Mouse (Mus musculus): Measurements from ENCODE around the gene Tssk1. TPM values are rescaled to one million over a fixed set of nuclear protein-coding genes. Genes with fewer than 3 reads are reported as not detected.

The Tssk1 gene
- polyA plus RNA-seq, 1 experiment from 2014 or later, result 0.13 TPM

GRCm38 (mm10) chr16:17938187-17938586, 44.2 kb downstream of the Tssk1 start:
- ChIA-PET CTCF (interaction anchor here (0.6 to 2.7 kb wide), 6 partner anchors 10 to 79 kb away, joined by 3 to 19 read pairs (median 4); partner anchors contain the start of gene Slc25a1), POLR2A (interaction anchor here (0.8 to 1.2 kb wide), 2 partner anchors 10 to 23 kb away, joined by 3 to 4 read pairs; partner anchors contain the start of gene Slc25a1)
- DNase-seq (ENCODE audit: low read depth, low spot score) (no peak), ATAC-seq (no peak)
- no peak for TF ChIP-seq CTCF (IDR thresholded peaks at IDR 0.05)
- H3K27me3 ChIP-seq, result peaks cover 32% of the 10 kb centered on the region
- in situ Hi-C loops (cut with MboI; ENCODE audit: low pct_unique_long_range_greater_than_20kb), result no loop called here

GRCm38 (mm10) chr16:17938821-17939220, 44.8 kb downstream of the Tssk1 start:
- CTCF ChIA-PET, result interaction anchor here (0.6 to 2.7 kb wide), 9 partner anchors 9 to 79 kb away, joined by 3 to 19 read pairs (median 4); partner anchors contain the start of gene Slc25a1
- POLR2A ChIA-PET, result interaction anchor here (1.2 kb wide), 1 partner anchor 10 kb away, joined by 4 read pairs; the partner anchor contains the start of gene Slc25a1
- ATAC-seq, result peak; percentile 81
- H3K27me3 ChIP-seq, result peaks cover 32% of the 10 kb centered on the region
- peak; percentile 86 for TF ChIP-seq CTCF (IDR thresholded peaks at IDR 0.05)
- in situ Hi-C loops (cut with MboI; ENCODE audit: low pct_unique_long_range_greater_than_20kb), result no loop called here
- no peak for DNase-seq (ENCODE audit: low read depth, low spot score)

GRCm38 (mm10) chr16:17939255-17939751, 45.3 kb downstream of the Tssk1 start:
- in situ Hi-C loops (cut with MboI; ENCODE audit: low pct_unique_long_range_greater_than_20kb), result no loop called here
- no peak for TF ChIP-seq CTCF (IDR thresholded peaks at IDR 0.05)
- ATAC-seq (no peak), DNase-seq (ENCODE audit: low read depth, low spot score) (no peak)
- CTCF ChIA-PET, result interaction anchor here (1.0 to 2.7 kb wide), 8 partner anchors 9 to 80 kb away, joined by 3 to 19 read pairs (median 4); partner anchors contain the start of gene Slc25a1
- POLR2A ChIA-PET, result no interaction called here
- peaks cover 29% of the 10 kb centered on the region for H3K27me3 ChIP-seq

- ATAC-seq (no peak), DNase-seq (ENCODE audit: low read depth, low spot score) (no peak)
- ChIA-PET POLR2A (no interaction called here), CTCF (interaction anchor here (1.2 to 1.3 kb wide), 2 partner anchors 13 to 15 kb away, joined by 3 to 4 read pairs; no protein-coding TSS in a partner anchor)
- no peak for TF ChIP-seq CTCF (IDR thresholded peaks at IDR 0.05)
- in situ Hi-C loops (cut with MboI; ENCODE audit: low pct_unique_long_range_greater_than_20kb), result no loop called here
- no peaks in the 10 kb centered on the region for H3K27me3 ChIP-seq
These were observed 49.4 kb downstream of the Tssk1 start for GRCm38 (mm10) chr16:17943466-17943865.

GRCm38 (mm10) chr16:17945081-17945831, 51.2 kb downstream of the Tssk1 start:
- DNase-seq (ENCODE audit: low read depth, low spot score) (peak; percentile 72), ATAC-seq (peak; percentile 76)
- H3K27me3 ChIP-seq, result no peaks in the 10 kb centered on the region
- TF ChIP-seq CTCF (IDR thresholded peaks at IDR 0.05), result no peak
- ChIA-PET CTCF (interaction anchor here (0.9 to 1.2 kb wide), 3 partner anchors 17 to 29 kb away, joined by 3 read pairs; no protein-coding TSS in a partner anchor), POLR2A (interaction anchor here (1.1 kb wide), 1 partner anchor 31 kb away, joined by 3 read pairs; the partner anchor contains the start of gene Gsc2)
- in situ Hi-C loops (cut with MboI; ENCODE audit: low pct_unique_long_range_greater_than_20kb), result no loop called here

Other genes starting within 250 kb of the Tssk1 start
- gene Ccdc74a, start 247.8 kb upstream of the Tssk1 start, polyA plus RNA-seq (2021), result 9.6 TPM
- 69.1 TPM for gene Med15, start 161.3 kb upstream of the Tssk1 start, polyA plus RNA-seq (2021)
- 128 TPM for gene Klhl22, start 134.6 kb upstream of the Tssk1 start, polyA plus RNA-seq (2021)
- 60.3 TPM for gene Scarf2, start 96.9 kb upstream of the Tssk1 start, polyA plus RNA-seq (2021)
- gene B830017H08Rik, start 61.1 kb upstream of the Tssk1 start, polyA plus RNA-seq (2021), result 0.21 TPM
- 1.4 TPM for gene Car15, start 55.9 kb upstream of the Tssk1 start, polyA plus RNA-seq (2021)
- gene Gm20518, start 2.6 kb upstream of the Tssk1 start, polyA plus RNA-seq (2021), result 0.17 TPM
- gene Dgcr2, start 4.3 kb downstream of the Tssk1 start, polyA plus RNA-seq (2021), result 75.2 TPM
- gene Tssk2, start 4.4 kb downstream of the Tssk1 start, polyA plus RNA-seq (2021), result 0.08 TPM
- gene Ess2, start 17.1 kb downstream of the Tssk1 start, polyA plus RNA-seq (2021), result 25.7 TPM
- not detected for gene Gsc2, start 20.8 kb downstream of the Tssk1 start, polyA plus RNA-seq (2021)
- 114 TPM for gene Slc25a1, start 34.0 kb downstream of the Tssk1 start, polyA plus RNA-seq (2021)
- gene Vpreb2, start 86.2 kb downstream of the Tssk1 start, polyA plus RNA-seq (2021), result 0.31 TPM
- gene Dgcr6, start 158.6 kb downstream of the Tssk1 start, polyA plus RNA-seq (2021), result 59.5 TPM
- 1.3 TPM for gene Prodh, start 196.0 kb downstream of the Tssk1 start, polyA plus RNA-seq (2021)
- 0.90 TPM for gene Rtn4r, start 233.4 kb downstream of the Tssk1 start, polyA plus RNA-seq (2021)

Measured in Patski (cell line).